Mouse (Mus musculus): Measurements from ENCODE around the gene Arhgap10.

Gene Arhgap10

GRCm38 (mm10) chr8:77517301-77518200, at the start of gene Arhgap10:
Arhgap10 (minus strand) TSS chr8:77517953.
- DNase-seq = peak; percentile 53

- DNase-seq = no peak
Observed at GRCm38 (mm10) chr8:77561441-77561840, 43.7 kb upstream of the Arhgap10 start.

- no peak for DNase-seq
Observed at GRCm38 (mm10) chr8:77552491-77552890, 34.7 kb upstream of the Arhgap10 start.

DNA sequence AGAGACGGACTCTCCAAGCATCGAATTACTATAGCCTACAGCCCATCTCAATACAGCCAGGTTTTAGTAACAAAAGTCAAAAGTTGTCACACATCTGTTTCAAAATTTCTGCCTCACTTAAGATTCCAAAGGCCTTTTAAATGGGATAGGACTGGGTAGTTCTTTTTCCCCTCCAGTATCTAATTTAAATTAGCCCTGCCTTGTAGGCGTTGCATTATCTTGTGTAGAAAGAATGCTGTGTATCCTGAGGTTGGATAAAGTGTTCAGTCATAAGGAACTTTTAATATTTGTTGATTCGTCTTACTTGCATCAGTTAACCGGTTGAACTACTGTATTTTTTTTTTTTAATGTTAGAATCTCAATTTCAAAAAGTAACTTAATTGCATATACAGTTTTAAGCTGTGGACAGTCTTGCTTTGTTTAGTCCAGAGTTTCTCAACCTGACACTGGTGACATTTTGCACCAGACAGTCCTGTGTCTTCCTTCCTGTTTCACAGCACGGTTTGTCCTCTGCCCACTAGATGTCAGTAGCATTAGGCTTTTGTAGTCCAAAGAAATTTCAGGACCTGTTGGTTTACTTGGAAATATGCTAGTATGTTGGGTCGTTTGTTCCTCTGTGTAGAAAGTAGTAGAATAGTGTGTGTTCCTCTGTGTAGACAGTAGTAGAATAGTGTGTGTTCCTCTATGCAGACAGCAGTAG, 32.3 kb upstream of the Arhgap10 start:
- no peak for DNase-seq

- peak; percentile 93 for DNase-seq
Observed at GRCm38 (mm10) chr8:77549121-77549706, 31.5 kb upstream of the Arhgap10 start, which contains the start of gene Prmt9. Prmt9 (plus strand) TSS chr8:77549397.

DNA sequence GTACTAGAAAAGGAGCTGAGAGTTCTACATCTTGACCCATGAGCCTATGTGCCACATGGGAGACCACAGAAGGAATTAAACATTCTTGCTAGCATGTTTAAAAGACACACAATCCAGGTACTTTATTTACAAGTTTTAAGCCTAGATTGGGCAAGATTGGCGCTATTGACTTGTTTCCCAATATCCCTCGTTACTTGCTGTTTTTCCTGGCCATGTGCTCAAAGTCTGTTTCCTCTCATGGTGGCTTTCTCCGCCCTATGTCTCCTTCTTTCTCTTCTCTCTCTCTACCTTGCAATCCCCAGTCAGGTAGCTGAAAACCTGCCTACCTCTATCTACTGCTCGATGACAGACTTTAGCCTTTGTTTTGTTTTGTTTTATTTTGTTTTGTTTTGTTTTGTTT, 27.9 kb upstream of the Arhgap10 start:
- no peak for DNase-seq

GRCm38 (mm10) chr8:77544428-77544827, 26.7 kb upstream of the Arhgap10 start:
- DNase-seq = no peak

DNA sequence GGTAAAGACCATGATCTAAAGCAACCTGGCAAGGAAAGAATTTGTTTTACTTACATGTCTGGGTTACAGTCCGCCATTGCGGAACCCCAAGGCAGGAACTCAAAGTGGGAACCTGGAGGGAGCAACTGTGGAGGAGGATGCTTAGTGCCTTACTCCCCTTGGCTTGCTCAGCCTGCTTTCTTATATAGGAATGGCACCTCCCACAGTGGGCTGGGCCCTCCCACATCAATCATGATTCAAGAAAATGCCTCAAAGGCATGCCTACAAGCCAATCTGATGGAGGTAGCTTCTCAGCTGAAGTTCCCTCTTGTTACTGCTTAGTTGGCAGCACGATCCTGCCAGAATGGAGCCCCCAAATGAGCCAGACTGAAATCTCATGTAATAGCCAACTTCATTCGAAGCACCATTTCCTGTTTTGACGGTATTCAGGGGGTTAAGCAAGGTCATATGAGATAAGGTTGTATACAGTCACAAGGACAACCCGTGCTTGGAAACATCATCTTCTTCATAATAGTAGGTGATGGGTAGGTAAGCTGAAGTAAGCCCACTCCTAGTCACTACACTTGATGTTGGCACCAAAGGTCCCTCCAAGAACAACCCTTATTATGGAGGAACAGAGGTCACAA, 25.5 kb upstream of the Arhgap10 start:
- DNase-seq = no peak

- no peak for DNase-seq
Observed at GRCm38 (mm10) chr8:77538256-77538655, 20.5 kb upstream of the Arhgap10 start.

- DNase-seq = no peak
Observed at GRCm38 (mm10) chr8:77536821-77537220, 19.1 kb upstream of the Arhgap10 start.

GRCm38 (mm10) chr8:77535026-77535595, 17.4 kb upstream of the Arhgap10 start:
- peak; percentile 38 for DNase-seq

DNA sequence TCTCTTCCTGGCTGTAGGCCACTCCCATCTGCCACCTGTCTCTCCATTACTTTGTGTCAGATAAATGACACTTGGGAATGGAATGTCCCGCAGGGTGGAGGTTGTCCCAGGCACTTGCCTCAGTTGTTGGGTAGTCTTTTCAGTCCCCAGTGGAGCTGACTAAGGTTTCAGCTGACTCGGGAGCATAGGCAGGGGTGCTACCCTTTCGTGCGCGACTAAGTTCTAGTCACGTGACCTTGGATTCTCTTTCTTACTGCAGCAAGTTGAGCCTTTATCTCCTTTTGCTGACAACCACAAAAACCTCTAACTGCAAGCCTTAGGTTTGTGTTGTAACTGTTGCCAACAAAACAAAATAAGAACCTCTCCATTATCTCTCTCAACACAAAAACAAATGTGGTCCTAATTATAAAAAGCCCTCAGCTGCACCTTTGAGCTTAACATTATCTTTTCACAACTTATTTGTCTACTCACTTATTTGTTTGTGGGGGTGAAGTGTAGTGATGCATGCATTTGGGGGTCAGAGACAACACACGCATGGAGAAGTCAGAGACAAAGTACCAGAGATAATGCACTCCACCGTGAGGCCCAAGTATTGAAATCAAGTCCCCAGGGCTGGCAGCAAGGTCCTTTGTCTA, 16.7 kb upstream of the Arhgap10 start:
- DNase-seq = no peak

DNA sequence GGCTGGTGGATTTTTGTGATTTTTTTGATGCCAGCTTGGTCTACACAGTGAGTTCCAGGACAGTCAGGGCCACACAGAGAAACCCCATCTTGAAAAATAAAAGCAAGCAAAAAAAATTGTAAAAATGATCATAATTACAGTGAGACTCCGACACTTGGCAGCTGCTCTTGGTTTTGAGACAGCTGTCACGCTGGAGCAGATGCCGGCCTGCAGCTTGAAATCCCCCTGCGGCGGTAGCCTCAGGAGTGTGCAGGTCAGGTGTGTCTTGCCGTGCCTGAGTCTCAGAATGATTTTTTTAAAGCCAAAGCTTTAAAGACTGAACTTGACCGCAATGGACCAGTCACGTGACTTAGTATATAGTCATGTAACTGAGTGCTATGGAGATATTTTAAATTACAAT, 8.4 kb upstream of the Arhgap10 start:
- no peak for DNase-seq

DNA sequence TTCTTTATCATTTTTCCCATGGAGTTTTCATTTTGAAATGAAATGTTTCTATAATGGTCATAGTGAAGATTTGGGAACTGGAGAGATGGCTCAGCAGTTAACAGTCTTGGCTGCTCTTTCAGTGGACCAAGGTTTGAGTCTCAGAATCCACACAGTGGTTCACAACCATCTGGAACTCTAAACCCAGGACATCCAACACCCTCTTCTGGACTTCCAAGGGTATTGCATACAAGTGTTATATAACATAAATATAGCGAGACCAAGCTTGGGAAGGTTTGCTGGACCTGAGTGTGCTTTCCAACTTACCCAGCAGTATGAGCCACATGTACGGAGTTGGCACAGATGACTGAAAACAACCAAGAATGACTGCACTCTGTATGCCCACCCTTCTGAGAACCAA, 7.2 kb upstream of the Arhgap10 start:
- no peak for DNase-seq

DNA sequence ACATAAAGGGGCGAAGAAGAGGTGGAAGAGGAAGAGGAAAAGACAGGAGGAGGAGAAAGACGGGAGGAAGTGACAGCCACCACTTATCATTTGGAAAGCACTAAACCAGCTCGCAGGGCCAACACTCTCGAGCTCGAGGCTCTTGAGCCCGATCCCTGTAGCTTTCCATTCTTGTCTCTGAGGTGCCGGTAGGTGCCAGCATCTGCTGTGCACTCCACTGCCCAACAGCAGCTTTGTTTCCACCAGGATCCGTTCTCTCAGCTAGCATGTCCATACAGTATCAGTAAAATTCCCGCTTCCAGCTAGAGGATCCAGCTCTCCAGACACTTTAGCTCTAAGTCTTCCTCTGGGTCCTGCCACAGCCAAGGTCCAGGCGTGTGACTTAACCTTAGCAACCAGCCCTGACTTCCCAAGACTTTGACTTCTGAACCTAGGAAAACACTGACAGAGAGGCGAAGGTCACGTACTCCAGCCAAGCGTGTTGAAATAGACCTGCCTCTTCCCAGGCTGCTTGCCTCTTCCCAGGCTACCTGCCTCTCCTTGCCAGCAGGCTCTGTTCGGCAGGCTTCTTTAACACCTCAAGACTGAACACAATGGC, 6.4 kb upstream of the Arhgap10 start:
- no peak for DNase-seq

- DNase-seq = no peak
Observed at GRCm38 (mm10) chr8:77522984-77523383, 5.2 kb upstream of the Arhgap10 start.

- no peak for DNase-seq
Observed at GRCm38 (mm10) chr8:77521028-77521785, 3.5 kb upstream of the Arhgap10 start.

- DNase-seq = no peak
Observed at GRCm38 (mm10) chr8:77520601-77521000, 2.8 kb upstream of the Arhgap10 start.

GRCm38 (mm10) chr8:77518201-77519115, 705 bp upstream of the Arhgap10 start:
- no peak for DNase-seq

- DNase-seq = no peak
Observed at GRCm38 (mm10) chr8:77516845-77517244, 908 bp downstream of the Arhgap10 start.
